Mouse (Mus musculus) adrenal gland, postnatal 10 days (tissue): ENCODE measurements at regions not wholly inside any gene's neighbourhood (a gene's known extent, or its start where the extent isn't known, plus 50 kb on each side); places are given as distances from the start of the nearest gene placed in this dataset.
A peak's percentile ranks its signal among the peaks of the same experiment; 100 is the strongest.

Experiments used
- DNase-seq: peaks from one replicate; pipeline ENCODE4 v3.0.0; 2021; ENCODE audit warnings: mixed read lengths

DNA sequence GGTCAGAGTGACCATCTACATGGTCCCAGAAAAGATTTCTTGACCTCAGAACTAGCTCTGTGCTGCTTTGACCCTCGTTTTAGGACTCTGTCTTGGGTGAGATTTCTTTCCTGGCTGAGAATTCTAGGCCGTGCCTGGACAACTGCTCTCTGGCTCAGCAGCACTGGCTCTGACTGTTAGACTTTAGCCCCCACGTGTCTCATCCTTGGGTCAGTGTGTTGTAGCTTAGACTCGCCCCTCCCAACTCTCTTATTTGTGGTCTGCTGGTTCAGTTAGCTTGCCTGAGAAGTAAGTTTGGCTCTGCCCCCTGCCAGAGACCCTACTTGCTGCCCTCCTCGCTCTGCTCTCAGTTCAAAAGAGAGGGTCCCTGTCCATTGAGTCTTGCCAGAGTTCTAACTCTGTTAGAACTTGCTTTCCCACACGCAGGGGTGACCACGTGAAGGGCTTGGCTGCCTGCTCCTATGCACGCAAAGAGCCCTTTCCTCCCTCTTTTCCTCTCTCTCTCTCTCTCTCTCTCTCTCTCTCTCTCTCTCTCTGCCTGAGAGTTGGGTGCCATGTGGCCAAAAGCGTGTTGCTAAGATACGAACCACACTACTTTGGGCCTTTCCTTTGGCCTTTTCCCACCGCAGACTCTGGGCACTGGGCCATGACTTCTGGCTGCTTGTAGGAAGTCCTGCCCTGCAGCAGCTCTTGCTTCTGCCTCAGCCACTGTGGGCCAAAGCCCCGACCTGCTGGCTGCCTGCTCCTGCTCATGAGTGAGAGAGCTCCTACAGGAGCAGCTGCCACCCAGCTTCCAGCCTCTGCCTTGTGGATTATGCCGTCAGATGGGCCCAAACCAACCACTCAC, 344.2 kb upstream of the Amot start:
- peak; percentile 72 for DNase-seq

DNA sequence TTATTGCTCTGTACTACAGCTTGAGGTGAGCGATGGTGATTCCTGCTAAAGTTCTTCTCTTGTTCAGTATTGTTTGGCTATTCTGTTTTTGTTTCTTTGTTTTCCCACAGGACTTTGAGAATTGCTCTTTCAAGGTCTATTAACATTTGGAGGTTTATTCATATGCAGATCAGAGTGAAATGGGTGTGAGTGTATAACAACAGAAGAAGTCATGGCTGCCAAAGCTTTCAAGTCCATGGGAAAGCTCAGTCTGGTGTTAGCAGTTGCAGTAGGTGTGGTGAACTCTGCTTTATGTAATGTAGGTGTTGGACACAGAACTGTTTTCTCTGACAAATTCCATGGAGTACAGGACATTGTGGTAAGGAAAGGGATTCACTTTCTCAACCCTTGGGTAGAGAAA, 328.1 kb upstream of the Amot start:
- DNase-seq, result no peak

DNA sequence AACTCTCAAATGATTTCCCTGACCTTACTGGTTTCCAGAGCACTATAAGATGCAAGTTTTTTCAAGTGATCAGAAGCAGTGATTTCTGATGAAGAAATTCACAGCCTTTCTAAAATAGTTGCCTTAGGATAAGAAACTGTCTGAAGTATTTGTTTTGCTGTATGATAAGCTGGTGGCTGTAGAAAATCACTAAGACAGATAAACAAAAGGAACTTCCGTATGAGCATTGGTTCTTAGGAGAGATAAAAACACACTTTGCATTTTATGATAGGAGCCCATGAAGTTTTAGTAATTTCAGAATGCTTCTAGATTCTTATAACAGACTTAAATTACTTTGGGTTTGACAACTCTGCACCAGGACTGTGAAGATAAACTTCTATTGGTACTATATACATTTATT, 308.0 kb upstream of the Amot start:
- no peak for DNase-seq
